Mouse (Mus musculus): ENCODE data around the gene Srrd.
"Not testable (repeated sequence)": the region's sequence is repeated elsewhere in the genome, so short reads cannot be mapped to it uniquely, and the experiment has no call there.

The Srrd gene

GRCm38 (mm10) chr5:112320379-112320778 lies 22.5 kb downstream of the Srrd start:
- no peak for DNase-seq (ENCODE audit: extremely low spot score, low read depth, low spot score)

DNA sequence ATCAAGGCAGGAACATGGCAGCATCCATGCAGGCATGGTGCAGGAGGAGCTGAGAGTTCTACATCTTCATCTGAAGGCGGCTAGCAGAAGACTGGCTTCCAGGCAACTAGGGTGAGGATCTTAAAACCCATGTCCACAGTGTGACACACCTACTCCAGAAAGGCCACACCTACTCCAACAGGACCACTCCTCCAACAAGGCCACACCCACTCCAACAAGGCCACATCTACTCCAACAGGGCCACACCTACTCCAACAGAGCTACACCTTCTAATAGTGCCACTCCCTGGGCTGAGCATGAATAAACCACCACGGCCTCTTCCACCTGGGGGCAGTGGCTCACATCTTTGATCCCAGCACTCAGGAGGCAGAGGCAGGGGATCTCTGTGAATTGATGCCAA lies 23.5 kb downstream of the Srrd start:
- not testable (repeated sequence) for DNase-seq (ENCODE audit: extremely low spot score, low read depth, low spot score)

GRCm38 (mm10) chr5:112317328-112317727 lies 25.5 kb downstream of the Srrd start:
- no peak for DNase-seq (ENCODE audit: extremely low spot score, low read depth, low spot score)

- DNase-seq (ENCODE audit: extremely low spot score, low read depth, low spot score): no peak
These were observed 26.4 kb downstream of the Srrd start for GRCm38 (mm10) chr5:112316468-112316867.

- no peak for DNase-seq (ENCODE audit: extremely low spot score, low read depth, low spot score)
These were observed 29.5 kb downstream of the Srrd start for GRCm38 (mm10) chr5:112313222-112313885.

DNA sequence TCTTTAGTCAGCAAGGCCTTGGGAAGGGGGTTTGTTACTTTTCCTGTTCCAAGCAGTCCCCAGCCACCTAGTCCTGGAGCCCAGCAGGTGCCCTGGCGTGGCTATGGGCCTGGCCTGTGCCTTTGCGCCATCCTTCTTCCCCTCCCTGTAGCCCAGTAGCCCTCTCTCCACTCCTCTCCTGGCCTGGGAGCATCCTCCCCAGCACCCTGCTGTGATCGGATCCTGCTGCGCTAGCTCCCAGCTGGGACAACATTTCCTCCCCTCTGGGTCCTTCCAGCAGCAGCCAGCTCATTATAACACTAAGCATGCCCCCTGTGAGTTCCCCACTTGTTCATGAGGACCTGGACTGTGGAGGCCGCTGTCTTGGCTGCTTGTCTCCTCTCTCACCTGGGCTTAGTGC lies 37.0 kb downstream of the Srrd start:
- DNase-seq (ENCODE audit: extremely low spot score, low read depth, low spot score): no peak

DNA sequence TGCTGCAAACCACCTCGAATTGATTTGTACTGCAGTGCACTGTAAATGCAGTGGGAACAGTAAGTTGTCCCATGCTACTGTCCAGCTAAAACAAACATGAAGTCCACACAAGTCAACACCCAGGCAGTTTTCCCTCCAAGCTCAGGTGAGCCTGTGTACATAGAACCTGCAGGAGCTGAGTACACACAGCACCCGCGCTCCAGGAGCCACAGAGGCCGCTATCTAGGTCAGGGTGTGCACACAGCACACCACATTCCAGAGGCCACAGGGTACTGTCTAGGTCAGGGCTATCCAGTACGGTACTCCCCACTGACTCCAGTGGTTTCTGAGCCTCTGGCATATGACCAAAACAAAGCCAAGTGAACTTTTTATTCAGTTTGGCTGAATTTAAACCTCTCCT lies 40.5 kb downstream of the Srrd start:
- DNase-seq (ENCODE audit: extremely low spot score, low read depth, low spot score): no peak

GRCm38 (mm10) chr5:112301694-112302093 lies 41.1 kb downstream of the Srrd start:
- DNase-seq (ENCODE audit: extremely low spot score, low read depth, low spot score): no peak

GRCm38 (mm10) chr5:112300721-112301308 lies 42.0 kb downstream of the Srrd start:
- no peak for DNase-seq (ENCODE audit: extremely low spot score, low read depth, low spot score)

- DNase-seq (ENCODE audit: extremely low spot score, low read depth, low spot score): no peak
These were observed 42.7 kb downstream of the Srrd start for GRCm38 (mm10) chr5:112300112-112300511.

DNA sequence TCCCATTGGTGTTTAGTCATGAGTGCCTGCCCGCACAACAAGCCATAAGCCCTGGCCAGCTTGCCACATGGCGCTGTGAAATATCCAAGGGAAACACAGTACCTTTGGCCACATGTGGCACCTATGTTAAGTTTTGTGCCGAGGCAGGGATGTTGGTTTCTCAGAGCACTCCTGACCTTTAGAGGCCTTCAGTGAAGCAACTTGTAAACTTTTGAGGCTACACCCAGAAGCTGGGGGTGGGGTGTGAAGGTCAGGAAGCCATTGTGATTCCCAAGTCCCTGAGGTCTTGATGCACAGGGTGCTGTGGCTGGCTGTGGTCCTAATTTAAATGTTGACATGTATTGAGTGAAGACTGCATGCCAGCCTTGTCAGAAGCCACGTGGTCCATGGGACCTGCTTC lies 43.4 kb downstream of the Srrd start:
- no peak for DNase-seq (ENCODE audit: extremely low spot score, low read depth, low spot score)

GRCm38 (mm10) chr5:112298226-112298988 lies 44.4 kb downstream of the Srrd start:
- DNase-seq (ENCODE audit: extremely low spot score, low read depth, low spot score): no peak

GRCm38 (mm10) chr5:112297257-112297656 lies 45.6 kb downstream of the Srrd start:
- no peak for DNase-seq (ENCODE audit: extremely low spot score, low read depth, low spot score)

GRCm38 (mm10) chr5:112296404-112297181 lies 46.2 kb downstream of the Srrd start:
- DNase-seq (ENCODE audit: extremely low spot score, low read depth, low spot score): no peak

DNA sequence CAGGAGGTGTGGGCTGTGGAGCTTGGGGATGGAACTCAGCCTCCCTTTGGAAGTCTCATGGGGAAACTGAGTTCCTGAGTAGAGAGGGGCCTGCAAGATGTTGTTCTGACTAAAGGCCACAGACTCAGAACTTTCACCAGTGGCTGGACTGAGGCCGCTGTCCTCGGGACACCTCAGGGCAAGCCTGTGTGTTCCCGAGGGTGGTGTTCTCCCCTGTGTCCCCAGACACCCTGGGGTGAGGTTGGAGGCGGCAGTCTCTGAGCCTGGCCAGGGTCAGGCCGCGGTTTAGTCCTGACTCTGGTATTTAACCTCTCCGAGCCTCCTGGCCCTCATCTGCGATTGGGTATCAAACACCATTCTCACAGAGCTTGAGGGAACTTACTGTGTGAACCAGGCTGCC lies 47.3 kb downstream of the Srrd start:
- no peak for DNase-seq (ENCODE audit: extremely low spot score, low read depth, low spot score)

GRCm38 (mm10) chr5:112295162-112295561 lies 47.7 kb downstream of the Srrd start:
- no peak for DNase-seq (ENCODE audit: extremely low spot score, low read depth, low spot score)

DNA sequence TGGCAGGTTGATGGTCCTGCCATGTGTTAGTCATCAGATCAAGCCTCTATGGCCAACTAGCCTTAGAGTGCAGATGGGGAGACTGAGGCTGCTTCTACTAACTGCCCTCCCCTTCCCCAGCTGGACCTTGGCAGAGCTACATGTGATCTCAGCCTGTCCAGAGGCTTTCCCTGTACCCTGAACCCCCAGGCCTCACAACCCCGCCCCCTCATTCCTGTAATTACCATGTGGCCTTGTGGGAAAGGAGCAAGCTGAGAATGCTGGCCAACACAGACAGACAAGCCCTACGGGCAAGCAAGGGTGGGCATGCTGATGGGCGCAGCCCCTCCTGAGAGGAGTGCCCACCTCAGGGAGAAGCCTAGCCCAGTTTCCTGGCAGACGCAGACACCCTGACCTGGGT lies 48.1 kb downstream of the Srrd start:
- no peak for DNase-seq (ENCODE audit: extremely low spot score, low read depth, low spot score)

DNA sequence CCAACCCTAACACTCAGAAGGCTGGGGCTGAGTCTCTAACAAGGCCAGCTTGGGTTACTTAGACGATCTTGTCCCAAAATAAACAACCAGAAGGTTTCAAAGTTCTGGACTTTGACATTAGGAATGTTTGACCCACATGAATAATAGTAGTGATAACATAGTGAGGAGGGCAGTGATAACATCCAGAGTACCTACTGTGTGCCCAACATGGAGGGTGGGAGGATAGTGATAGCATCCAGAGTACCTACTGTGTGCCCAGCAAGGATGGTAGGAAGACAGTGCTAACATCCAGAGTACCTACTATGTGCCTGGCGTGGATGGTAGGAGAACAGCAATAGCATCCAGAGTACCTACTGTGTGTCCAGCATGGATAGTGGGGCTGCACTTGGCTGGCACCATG lies 49.0 kb downstream of the Srrd start:
- DNase-seq (ENCODE audit: extremely low spot score, low read depth, low spot score): no peak

DNA sequence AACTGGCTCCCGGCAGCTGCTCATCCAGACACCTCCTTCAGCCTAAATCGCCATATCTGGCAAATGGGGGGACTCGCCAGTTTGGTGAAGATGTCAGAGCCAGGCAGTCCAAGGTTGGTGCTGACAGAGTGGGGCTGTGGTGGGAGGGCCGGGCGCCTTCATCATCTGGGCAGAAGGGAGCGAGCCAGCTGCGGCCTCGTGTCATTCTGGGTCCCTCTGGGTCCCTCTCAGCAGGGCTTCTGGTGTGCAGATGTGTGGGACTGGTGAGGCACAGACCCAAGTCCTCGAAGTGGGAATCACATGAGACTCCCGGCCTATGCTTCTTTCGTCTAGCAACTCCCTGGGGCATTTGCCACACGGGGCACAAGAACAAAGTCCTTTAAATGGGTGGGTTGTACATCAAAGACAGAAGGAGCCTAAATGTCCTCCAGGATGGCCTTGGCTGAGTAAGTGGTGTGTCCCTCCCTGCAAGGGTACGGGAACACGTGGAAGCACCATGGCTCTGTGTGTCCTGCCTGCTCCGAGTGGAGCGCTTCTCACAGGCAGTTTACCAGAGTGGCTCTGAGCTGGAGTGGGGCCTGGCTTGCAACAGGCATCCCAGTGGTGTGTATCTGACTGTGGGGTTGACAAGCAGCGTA lies 50.4 kb downstream of the Srrd start:
- DNase-seq (ENCODE audit: extremely low spot score, low read depth, low spot score): no peak

DNA sequence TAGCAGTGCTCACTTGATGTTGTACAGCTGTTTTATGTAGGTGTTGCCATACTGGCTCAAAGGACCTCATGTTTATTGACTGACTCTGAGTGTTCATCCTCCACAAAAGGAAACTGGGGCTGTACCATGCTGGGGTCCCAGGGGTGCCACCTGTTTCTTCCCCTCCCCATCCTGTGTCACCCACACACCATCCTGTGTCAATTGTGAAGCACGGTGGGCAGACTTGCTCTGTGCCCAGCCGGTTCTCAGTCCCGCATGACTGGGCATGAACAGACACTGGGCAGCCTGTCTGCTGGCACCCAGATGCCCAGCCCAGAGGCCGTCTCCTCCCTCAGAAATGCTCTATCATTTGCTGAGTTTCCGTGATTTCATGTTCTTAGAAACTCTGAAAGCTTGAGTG lies 51.0 kb downstream of the Srrd start:
- no peak for DNase-seq (ENCODE audit: extremely low spot score, low read depth, low spot score)

- DNase-seq (ENCODE audit: extremely low spot score, low read depth, low spot score): no peak
These were observed 52.3 kb downstream of the Srrd start for GRCm38 (mm10) chr5:112290536-112290880.

Measured in hindlimb bud, embryonic 11.5 days (tissue).